Mouse (Mus musculus) frontal cortex, postnatal 36 days (tissue): ENCODE results near the gene Arhgap28.
"Not testable (repeated sequence)": the region's sequence is repeated elsewhere in the genome, so short reads cannot be mapped to it uniquely, and the experiment has no call there.

ENCODE experiments used
- DNase-seq, 2 experiments: peaks; one replicate each; pipeline ENCODE4 v3.0.0; 2022; ENCODE audit warnings: low spot score in 2 of 2

Gene Arhgap28

GRCm38 (mm10) chr17:67877599-67877998, 126.3 kb downstream of the Arhgap28 start:
- no peak for DNase-seq

DNA sequence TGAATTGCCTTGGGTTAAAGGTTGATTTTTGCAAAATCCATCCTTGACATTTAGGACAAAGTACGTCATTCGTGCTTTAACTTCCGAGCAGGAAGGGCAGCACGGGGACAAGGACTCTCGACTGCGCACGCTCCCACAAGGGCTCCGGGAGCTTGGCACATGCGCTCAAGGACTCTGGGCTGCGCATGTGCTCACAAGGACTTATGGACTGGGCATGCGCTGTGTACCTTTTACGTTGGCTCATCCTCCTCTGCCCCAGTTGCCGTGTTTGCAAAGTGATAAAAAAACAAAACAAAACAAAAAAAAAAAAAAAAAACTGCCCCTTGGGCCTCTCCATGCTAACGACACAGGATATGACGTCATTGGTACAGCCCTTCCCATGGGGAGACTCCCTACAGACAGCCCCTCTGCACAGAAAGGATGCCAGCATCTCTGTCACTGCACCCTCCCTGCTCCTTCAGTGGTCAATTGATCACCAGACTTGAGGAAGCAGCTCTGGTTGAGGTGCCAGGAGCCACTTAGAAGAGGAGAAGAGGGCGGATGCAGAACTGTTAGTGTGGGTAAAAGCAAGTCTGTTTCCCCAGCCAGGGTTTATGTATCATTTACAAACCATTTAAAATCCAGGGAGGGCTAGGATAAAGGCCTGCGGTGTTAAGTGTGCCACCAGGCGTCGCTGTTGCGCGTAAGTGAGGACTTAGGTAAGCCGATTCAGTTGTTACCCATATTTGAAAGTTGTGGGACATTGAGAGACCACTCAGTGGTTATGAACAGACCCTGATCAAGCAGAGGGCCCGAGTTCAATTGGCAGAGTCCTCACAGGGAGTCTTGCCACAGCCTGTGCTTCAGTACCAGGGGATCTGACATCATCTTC, 134.0 kb downstream of the Arhgap28 start:
- DNase-seq, result peak; percentile 66 to 80

DNA sequence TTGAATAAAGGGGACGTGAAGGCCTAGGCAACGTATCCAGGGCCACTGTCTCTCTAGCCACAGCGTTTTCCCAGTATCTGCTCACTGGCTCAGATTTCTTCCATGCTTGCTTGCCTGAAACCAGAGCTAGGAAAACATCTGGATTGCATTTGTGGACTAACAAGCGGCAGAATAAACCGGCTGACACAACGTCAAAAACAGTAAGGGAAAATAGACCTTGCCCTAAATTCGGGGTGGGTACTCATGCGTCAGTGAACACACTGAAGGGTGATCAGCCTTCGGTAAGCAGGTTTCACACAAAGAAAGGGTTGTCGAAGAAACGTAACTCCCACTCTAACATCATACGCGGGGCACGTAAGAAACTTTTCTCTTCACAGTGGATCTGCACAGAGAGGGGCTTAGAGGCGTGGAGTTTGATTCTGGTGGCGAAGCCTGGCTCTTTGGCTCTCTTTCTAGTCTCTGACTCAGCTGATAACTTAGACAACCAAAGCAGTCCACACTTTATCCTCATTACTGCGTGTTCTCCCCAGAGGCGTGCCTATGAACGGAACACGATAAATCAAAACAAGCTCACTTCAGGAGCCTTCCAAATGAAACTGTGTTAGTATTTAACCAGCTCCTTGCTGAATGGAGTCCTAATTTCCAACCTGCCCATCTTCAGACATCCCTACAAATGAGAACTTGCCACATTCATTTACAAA, 137.2 kb downstream of the Arhgap28 start:
- no peak for DNase-seq

DNA sequence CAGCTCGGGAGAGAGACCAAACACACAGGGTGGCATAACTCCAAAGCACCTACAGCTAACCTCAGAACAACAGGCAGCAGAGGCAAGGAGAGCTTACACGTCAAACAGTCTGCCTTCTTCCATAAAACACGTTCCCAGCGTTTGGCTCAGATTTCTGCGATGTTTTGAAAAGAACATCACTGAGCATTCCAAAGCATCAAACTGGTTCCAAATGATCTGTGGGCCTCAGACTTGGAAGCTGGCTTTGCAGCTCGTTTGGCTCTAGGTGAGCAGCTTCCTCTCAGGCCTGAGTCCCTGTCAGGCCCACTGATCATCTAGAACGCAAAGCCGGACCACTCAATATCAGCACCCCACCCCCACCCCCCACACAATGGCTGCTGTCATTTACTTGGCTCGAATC, 137.9 kb downstream of the Arhgap28 start:
- DNase-seq, result no peak

DNA sequence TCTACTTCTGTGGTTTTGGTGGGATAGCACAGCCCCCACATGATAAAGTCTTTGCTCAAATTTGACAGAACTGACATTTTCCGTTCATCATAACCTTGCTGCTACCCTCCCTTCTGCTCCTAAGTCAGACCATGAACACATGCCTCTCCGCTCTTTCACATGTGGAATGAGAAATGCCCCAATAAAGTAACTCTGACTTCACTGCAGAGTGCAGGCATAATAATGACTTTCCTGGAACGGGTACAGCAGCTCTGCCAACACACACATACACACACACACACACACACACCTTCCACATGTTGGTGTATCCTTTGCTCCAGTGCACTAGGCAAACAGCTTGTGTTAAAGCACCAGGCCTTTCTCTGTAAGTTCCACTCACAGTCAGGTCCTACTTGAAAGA, 139.0 kb downstream of the Arhgap28 start:
- DNase-seq, result no peak

GRCm38 (mm10) chr17:67864363-67864762, 139.6 kb downstream of the Arhgap28 start:
- no peak for DNase-seq

DNA sequence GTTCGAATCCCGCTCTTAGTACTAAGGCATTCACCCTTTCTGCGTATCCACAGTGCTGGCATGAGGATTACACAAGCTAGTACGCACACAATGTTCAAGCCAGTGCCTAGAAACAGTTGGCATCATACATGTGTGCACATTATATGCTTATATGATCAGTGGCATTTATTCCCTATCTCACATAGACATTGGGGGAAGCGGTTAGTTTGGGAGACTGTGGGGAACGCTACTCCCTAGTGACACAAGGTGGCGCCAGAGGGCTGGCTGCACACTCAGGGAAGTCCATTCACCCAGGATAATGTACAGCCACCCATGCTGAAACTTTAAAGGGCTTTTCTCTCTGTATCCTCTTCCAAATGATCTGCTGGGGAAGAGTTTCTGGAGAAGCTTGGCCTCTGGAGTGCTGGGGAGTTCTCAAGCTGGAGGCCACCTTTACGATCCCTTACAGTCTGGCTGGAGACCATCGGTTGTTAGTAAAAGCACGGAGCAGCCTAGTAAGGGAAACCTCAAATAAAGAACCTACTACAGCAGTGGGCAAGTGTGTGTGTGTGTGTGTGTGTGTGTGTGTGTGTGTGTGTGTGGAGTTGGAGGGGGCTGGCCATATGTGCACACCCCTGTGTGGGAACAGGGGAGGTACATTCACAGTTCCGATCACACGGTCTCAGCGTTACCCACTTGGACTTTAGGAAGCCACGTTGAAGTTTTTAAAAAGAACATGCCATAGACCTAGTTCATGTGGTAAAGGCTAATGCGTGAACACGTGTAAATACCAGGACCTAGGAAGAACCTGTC, 142.0 kb downstream of the Arhgap28 start:
- peak; percentile 63 to 71 for DNase-seq

DNA sequence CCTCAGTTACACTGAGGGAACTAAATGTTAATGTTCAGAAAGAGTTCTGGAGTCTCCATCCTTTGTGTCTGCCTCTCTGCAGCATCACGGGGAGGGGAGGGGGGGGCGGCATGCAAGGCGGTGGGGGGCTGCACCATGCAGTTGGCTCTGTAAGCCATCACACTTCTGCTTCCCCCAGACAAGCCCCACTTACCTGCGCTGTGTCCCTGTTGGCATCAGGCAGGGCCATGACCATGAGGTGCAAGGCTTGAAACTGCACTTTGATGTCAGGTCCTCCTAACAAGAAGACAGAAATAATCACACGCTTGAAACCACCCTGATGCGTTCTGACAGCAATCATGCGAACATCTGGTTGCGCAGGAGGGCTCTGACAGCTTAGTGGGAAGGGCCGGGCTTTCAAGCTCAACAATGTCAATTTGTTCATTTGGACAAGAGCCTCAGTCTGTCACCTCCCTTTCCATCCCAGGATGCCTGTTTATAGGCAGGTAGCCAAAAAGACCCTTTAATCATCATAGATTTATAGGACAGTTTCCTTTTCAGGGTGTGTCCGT, 142.8 kb downstream of the Arhgap28 start:
- DNase-seq, result no peak

DNA sequence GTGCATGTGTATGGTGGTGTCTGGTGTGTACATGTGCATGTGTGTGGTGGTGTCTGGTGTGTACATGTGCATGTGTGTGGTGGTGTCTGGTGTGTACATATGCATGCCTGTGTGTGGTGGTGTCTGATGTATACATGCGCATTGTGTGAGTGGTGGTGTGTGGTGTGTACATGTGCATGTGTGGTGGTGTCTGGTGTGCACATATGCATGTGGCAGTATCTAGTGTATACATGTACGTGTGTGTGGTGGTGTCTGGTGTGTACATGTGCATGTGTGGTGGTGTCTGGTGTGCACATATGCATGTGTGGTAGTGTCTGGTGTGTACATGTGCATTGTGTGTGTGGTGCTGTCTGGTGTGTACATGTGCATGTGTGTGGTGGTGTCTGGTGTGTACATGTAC, 162.4 kb downstream of the Arhgap28 start:
- DNase-seq, result not testable (repeated sequence)

- DNase-seq, result no peak
Measured at GRCm38 (mm10) chr17:67838948-67839347, 165.0 kb downstream of the Arhgap28 start.

- DNase-seq, result peak; percentile 67 to 83
Measured at GRCm38 (mm10) chr17:67837351-67838090, 166.4 kb downstream of the Arhgap28 start.

- no peak for DNase-seq
Measured at GRCm38 (mm10) chr17:67836146-67836895, 167.6 kb downstream of the Arhgap28 start.

- no peak for DNase-seq
Measured at GRCm38 (mm10) chr17:67827431-67827830, 176.5 kb downstream of the Arhgap28 start.

DNA sequence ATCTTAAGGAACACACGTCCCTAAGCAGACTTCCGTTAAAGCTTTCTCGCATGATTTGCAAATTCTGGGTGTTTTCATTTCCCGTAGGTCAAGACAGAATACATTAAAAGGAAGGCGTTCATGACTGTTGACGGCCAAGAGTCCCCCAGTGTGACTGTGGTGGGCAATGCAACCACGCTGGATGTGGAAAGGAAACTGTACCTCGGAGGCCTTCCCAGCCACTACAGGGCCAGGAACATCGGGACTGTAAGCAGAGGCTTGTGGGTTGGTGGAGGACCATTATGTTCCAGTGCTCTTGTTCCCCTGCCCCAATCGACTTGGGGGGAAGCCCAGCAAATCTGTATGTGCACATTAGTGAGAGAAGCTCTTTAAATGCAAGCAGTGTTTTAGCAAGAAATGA, 187.0 kb downstream of the Arhgap28 start:
- DNase-seq, result no peak

GRCm38 (mm10) chr17:67815720-67816119, 188.2 kb downstream of the Arhgap28 start:
- no peak for DNase-seq

DNA sequence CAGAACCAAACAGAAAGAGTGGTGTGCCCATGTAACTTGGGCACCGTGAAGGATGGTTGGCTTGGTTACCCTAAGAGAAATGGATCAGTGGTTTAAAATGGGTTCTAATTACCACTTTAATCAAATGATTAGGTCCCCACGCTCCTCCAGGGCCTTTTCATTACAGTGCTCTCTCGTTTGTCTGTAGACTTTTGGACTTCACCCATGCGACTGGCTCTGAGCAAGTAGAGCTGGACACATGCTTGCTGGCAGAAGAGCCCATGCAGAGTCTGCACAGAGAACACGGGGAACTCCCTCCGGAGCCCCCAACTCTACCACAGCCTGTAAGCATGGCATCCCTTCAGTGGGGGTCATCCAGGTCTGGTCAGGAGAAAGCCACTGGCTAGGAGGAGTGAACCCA, 190.3 kb downstream of the Arhgap28 start:
- no peak for DNase-seq

- no peak for DNase-seq
Measured at GRCm38 (mm10) chr17:67809171-67809570, 194.7 kb downstream of the Arhgap28 start.
